Mouse (Mus musculus) right cerebral cortex, postnatal 36 days (tissue): Measurements from ENCODE around the gene Nploc4.

ENCODE experiments used
- DNase-seq, 2 experiments: peaks; one replicate each; pipeline ENCODE4 v3.0.0; 2022; ENCODE audit warnings: low spot score in 2 of 2, mixed read lengths in 1 of 2

The Nploc4 gene

DNA sequence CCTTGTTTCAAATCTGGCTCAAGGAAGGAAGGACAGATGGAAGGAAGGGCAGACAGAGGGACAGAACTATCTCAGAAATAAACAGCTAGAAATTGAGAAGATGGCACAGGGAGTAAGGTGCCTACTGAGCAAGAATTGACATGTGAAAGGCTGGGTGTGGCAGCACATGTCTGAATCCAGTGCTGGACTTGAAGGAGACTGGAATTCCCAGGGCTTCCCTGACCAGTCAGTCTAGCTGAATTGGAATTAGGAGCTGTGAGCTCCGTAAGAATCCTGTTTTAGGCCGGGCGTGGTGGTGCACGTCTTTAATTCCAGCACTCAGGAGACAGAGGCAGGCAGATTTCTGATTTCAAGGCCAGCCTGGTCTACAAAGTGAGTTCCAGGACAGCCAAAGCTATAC is 95.8 kb downstream of the Nploc4 start:
- DNase-seq = no peak

DNA sequence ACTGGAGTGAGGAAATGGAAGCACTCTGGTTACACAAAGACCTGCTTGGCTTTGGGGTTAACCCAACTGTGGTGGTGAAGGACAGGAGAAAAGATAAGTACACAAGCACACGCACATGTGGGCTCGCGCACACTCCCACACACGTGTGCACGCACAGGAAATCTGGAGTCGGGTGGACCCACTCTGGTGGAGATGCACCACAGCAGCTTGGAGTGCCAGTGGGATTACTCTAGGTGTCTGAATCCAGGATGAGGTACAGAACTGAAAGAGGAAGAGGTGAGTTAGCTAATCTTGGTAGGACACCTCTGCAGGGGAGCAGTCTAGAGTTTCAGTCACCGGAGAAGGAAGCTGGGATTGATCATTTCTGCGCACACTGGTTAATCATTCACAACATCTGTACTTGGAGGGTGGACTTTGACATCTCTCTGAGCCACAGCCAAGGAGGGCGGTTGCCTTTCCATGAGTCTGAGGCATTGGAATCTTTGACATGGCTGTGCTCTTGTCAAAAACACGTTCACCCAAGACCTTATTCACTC is 97.5 kb downstream of the Nploc4 start:
- no peak for DNase-seq

DNA sequence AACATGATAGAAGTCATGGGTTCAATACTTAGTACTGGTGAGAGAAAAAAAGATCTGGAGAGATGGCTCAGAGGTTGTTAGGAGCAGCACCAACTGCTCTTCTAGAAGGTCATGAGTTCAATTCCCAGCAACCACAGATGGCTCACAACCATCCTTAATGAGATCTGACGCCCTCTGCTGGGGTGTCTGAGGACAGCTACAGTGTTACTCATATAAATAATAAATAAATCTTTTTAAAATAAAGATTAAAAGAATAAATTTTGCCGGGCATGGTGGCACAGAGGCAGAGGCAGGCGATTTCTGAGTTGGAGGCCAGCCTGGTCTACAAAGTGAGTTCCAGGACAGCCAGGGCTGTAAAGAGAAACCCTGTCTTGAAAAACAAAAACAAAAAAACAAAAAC is 98.7 kb downstream of the Nploc4 start:
- no peak for DNase-seq

DNA sequence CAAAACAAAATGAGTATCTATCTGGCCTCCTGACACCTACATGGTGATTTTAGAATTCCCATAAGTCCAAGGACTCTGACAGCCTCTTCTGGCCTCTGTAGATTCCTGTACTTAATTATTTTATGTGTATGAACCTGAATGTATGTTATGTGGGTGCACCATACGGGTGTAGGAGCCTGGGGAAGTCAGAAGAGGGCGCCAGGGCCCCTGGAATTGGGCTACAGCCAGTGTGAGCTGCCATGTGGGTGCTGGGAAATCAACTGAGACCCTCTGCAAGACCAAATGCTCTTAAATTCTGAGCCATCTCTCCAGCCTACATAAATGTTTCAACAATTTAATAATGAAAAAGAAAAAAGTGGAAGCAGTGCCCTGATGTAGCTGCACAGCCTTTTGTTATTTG is 100.1 kb downstream of the Nploc4 start:
- DNase-seq = no peak

DNA sequence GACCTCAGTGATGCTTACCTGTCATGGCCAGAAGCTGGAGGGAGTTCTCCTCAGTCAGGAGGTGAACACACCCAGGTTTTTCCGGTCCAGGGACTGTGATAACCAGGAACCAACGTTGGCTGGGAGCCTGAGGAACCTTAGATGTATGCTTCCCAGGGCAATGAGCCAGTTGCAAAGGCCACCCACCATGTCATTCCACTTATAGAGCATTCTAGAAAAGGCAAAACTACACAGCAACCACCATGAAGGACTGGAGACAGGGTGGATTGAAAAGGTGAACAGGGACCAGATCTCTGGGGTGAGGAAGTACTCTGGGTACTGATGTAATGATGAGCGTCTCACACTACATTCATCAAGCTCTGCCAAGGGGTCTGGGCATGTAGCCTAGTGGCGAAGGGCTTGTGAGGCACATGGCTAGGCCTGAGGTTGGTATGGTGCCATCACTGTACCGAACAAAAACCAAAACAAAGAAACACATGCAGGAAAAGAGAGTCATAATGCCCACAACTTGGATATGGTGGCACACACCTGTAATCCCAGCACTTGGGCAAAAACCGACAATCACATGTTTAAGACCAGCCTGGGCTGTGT is 102.0 kb downstream of the Nploc4 start:
- no peak for DNase-seq
